Mouse (Mus musculus) forebrain, embryonic 13.5 days (tissue): ENCODE results near the gene Npas3. TPM values are rescaled to one million over a fixed set of nuclear protein-coding genes. Genes with fewer than 3 reads are reported as not detected.
A peak's percentile ranks its signal among the peaks of the same experiment; 100 is the strongest.

Experiments
- ATAC-seq: fragments of 200-750 bp; cut with Nextera tagmentation; 2 replicates; pipeline ENCODE4 v1.8.0; 2017
- H3K27ac ChIP-seq: fragments of 300-500 bp; sonication (generic); 2 replicates; pipeline ENCODE4 v1.5.1; 2015; ENCODE audit warnings: inconsistent platforms, mild to moderate bottlenecking, moderate library complexity
- H3K27me3 ChIP-seq: fragments of 300-500 bp; sonication (generic); 2 replicates; pipeline ENCODE4 v1.6.1; 2015; ENCODE audit warnings: mild to moderate bottlenecking, inconsistent platforms
- H3K36me3 ChIP-seq: fragments of 300-500 bp; sonication (generic); 2 replicates; pipeline ENCODE4 v1.6.1; 2015; ENCODE audit warnings: mild to moderate bottlenecking, inconsistent platforms; ENCODE audit not compliant: poor library complexity, severe bottlenecking
- H3K4me1 ChIP-seq: fragments of 300-500 bp; sonication (generic); 2 replicates; pipeline ENCODE4 v1.6.1; 2015; ENCODE audit warnings: inconsistent platforms
- H3K4me2 ChIP-seq: fragments of 300-500 bp; sonication (generic); 2 replicates; pipeline ENCODE4 v1.6.1; 2015; ENCODE audit warnings: inconsistent platforms, mild to moderate bottlenecking, moderate library complexity
- H3K4me3 ChIP-seq: fragments of 300-500 bp; sonication (generic); 2 replicates; pipeline ENCODE4 v1.5.1; 2015; ENCODE audit warnings: mild to moderate bottlenecking, inconsistent platforms
- H3K9ac ChIP-seq: fragments of 300-500 bp; sonication (generic); 2 replicates; pipeline ENCODE4 v1.6.1; 2015; ENCODE audit warnings: mild to moderate bottlenecking, inconsistent platforms
- H3K9me3 ChIP-seq: fragments of 300-500 bp; sonication (generic); replicated peaks from 2 replicates; pipeline ENCODE4 v1.6.1; 2016; ENCODE audit warnings: inconsistent platforms
- WGBS: fragments of 180-500 bp; shearing (Covaris S2); methylation state at CpG from one replicate; pipeline ENCODE4 v1.1.7; 2015; 5-methylcytosine and 5-hydroxymethylcytosine counted together
- polyA plus RNA-seq: library from polyadenylated mRNA; unstranded; fragments of >200 nt; fragmentation: Nextera tagmentation; extraction: Ambion mirVana; gene quantifications from 2 replicates; pipeline ENCODE4 v1.2.1, GENCODE M21; 2015

Npas3 gene
- polyA plus RNA-seq, 1 experiment from 2014 or later = 16.8 TPM

- H3K36me3 ChIP-seq = peaks cover 10% of the 10 kb centered on the region; the same call in 1 of the 2 replicates
- H3K4me2 ChIP-seq = peak overlapping the region; percentile 70
- H3K9ac ChIP-seq = peak overlapping the region; percentile 63
- H3K9me3 ChIP-seq = no peaks in the 10 kb centered on the region
- ATAC-seq = peak; percentile 69
- H3K4me3 ChIP-seq = peak overlapping the region; percentile 42
- 10% methylated on average over 82 of the region's 84 CpGs for WGBS
- peaks cover 31% of the 10 kb centered on the region for H3K27me3 ChIP-seq
- no peak overlapping the region for H3K27ac ChIP-seq
- H3K4me1 ChIP-seq = peaks cover 18% of the 10 kb centered on the region
These were observed 819.6 kb downstream of the Npas3 start for GRCm38 (mm10) chr12:54067886-54068756.

GRCm38 (mm10) chr12:54068757-54069146 lies 820.3 kb downstream of the Npas3 start:
- Histone ChIP-seq H3K4me3 (peak overlapping the region; percentile 42; the same call in 1 of the 2 replicates), H3K4me2 (peak overlapping the region; percentile 70), H3K36me3 (peaks cover 10% of the 10 kb centered on the region; the same call in 1 of the 2 replicates), H3K27ac (no peak overlapping the region), H3K9ac (no peak overlapping the region), H3K27me3 (peaks cover 31% of the 10 kb centered on the region), H3K9me3 (no peaks in the 10 kb centered on the region), H3K4me1 (peaks cover 18% of the 10 kb centered on the region)
- 79% methylated on average over 27 of the region's 27 CpGs for WGBS
- ATAC-seq = 0 out of 2 replicates have a peak, but pooled peaks have one; percentile 14

DNA sequence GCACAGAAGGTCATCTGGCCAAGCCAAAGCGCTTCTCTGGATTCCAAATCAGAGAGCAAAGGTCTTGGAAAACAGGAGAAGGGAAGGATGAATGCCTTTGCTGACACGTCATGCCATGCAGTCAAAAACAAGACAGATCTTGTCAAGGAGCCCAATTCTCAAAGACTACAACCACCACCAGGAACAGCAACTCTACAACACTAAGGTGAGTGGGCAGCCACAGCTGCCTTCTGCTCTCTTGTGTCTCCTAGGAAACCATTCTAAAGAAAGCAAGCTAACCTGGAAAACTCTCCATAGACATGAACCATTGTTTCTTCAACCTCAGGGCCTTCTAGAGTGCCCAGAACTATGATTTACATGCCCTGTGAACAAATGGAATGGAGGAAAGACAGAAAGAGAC lies 825.5 kb downstream of the Npas3 start:
- WGBS = 96% methylated on average over 2 of the region's 2 CpGs
- Histone ChIP-seq H3K9ac (no peak overlapping the region), H3K4me3 (no peak overlapping the region), H3K4me1 (no peaks in the 10 kb centered on the region), H3K36me3 (peaks cover 3% of the 10 kb centered on the region; the same call in 1 of the 2 replicates), H3K9me3 (no peaks in the 10 kb centered on the region), H3K27me3 (peaks cover 1% of the 10 kb centered on the region), H3K27ac (no peak overlapping the region), H3K4me2 (no peak overlapping the region)
- no peak for ATAC-seq

DNA sequence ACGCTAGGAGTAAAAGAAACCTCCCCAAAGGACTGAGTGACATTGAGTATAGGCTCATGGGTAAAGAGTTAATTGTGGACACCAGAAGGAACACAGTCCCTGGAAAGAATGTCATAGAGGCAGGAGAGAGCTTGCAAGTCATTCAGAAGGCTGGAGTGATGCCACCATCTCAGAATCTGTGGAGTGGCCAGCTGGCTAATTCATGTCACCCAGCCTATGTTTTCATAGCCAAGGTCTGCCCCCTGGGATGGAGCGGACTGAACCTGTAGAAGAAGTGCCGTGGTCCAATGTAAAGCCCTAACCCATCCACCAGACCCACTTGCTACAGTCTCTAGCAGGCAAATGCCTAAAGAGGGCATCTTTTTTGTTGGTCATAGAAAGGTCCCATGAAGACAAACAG lies 832.5 kb downstream of the Npas3 start:
- Histone ChIP-seq H3K27me3 (no peaks in the 10 kb centered on the region), H3K4me2 (no peak overlapping the region), H3K27ac (no peak overlapping the region), H3K36me3 (no peaks in the 10 kb centered on the region), H3K9ac (no peak overlapping the region), H3K4me3 (no peak overlapping the region), H3K4me1 (no peaks in the 10 kb centered on the region), H3K9me3 (no peaks in the 10 kb centered on the region)
- ATAC-seq = no peak
- WGBS = 97% methylated on average over 3 of the region's 3 CpGs

DNA sequence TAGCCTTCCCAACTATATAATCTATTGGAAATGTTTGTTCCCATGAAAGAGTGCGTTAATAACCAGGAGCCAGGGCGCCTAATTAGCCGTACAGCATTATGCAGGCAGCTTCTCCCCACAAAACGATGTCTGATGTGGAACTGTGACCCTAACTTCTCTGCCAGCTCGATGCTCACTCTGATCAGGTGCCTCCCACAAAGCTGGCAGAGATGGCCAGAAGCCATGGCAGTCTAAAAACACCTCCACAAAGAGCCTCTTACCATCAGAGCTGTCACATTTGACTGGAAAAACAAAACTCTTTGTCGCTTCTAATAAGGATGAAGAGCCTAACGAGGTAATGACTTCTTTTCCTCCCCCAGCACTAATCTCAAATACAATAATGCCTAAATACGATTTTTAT lies 845.3 kb downstream of the Npas3 start:
- H3K27me3 ChIP-seq = no peaks in the 10 kb centered on the region
- H3K9me3 ChIP-seq = 0 out of 2 replicates have a peak, but pooled peaks cover 5% of the 10 kb centered on the region
- no peak overlapping the region for H3K27ac ChIP-seq
- H3K4me2 ChIP-seq = no peak overlapping the region
- no peak overlapping the region for H3K9ac ChIP-seq
- no peaks in the 10 kb centered on the region for H3K36me3 ChIP-seq
- WGBS = 31% methylated on average over 8 of the region's 8 CpGs
- H3K4me1 ChIP-seq = peaks cover 18% of the 10 kb centered on the region
- no peak overlapping the region for H3K4me3 ChIP-seq
- 0 out of 2 replicates have a peak, but pooled peaks have one; percentile 36 for ATAC-seq

DNA sequence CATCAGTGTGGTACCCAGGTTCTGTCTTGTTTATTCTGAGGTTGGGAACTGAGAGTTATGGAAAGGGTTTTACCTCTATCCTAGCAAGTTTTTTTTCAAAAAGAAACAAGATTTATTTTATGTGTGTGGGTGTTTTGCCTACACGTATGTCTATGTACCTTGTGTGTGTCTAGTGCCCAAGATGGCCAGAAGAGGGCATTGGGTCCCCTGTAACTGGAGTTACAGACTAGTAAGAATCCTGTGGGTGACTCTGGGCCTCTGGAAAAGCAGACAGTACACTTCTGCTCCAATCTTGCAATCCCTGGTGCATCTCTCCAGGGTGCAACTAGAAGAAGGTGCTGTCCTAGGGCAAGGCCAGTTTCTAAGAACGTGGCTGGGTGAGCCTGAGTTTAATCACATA lies 848.0 kb downstream of the Npas3 start:
- no peak overlapping the region for H3K4me2 ChIP-seq
- H3K4me1 ChIP-seq = peaks cover 18% of the 10 kb centered on the region
- no peaks in the 10 kb centered on the region for H3K27me3 ChIP-seq
- WGBS = 81% methylated on average over 2 of the region's 2 CpGs
- H3K9me3 ChIP-seq = no peaks in the 10 kb centered on the region
- H3K36me3 ChIP-seq = no peaks in the 10 kb centered on the region
- no peak overlapping the region for H3K27ac ChIP-seq
- no peak overlapping the region for H3K4me3 ChIP-seq
- ATAC-seq = no peak
- H3K9ac ChIP-seq = no peak overlapping the region

DNA sequence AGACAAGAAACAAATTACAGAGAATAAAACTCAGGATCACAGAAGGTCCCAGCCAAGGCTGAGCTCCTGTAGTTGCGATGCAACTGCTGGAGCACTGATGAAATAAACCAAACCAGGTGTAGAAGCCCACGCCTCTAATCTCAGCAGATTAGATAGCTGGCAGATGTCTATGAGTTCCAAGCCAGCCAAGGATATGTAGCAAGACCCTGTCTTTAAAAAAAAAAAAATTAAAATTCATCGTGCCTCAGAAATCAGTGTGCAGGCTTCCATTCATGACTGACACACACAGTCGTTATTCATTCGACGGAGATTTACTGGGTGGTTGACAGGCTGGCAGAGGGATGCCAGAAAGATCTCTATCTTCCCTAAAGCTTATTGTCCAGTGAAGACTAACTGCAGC lies 849.7 kb downstream of the Npas3 start:
- Histone ChIP-seq H3K4me3 (no peak overlapping the region), H3K4me2 (no peak overlapping the region), H3K27me3 (no peaks in the 10 kb centered on the region), H3K9ac (no peak overlapping the region), H3K9me3 (no peaks in the 10 kb centered on the region), H3K4me1 (peaks cover 18% of the 10 kb centered on the region), H3K36me3 (no peaks in the 10 kb centered on the region), H3K27ac (no peak overlapping the region)
- no peak for ATAC-seq
- WGBS = 74% methylated on average over 6 of the region's 6 CpGs

GRCm38 (mm10) chr12:54098785-54099184 lies 850.3 kb downstream of the Npas3 start:
- Histone ChIP-seq H3K27me3 (no peaks in the 10 kb centered on the region), H3K4me2 (no peak overlapping the region), H3K4me1 (peaks cover 14% of the 10 kb centered on the region), H3K27ac (no peak overlapping the region), H3K9ac (no peak overlapping the region), H3K4me3 (no peak overlapping the region), H3K9me3 (no peaks in the 10 kb centered on the region), H3K36me3 (no peaks in the 10 kb centered on the region)
- 11% methylated on average over 6 of the region's 6 CpGs for WGBS
- ATAC-seq = 0 out of 2 replicates have a peak, but pooled peaks have one; percentile 43

DNA sequence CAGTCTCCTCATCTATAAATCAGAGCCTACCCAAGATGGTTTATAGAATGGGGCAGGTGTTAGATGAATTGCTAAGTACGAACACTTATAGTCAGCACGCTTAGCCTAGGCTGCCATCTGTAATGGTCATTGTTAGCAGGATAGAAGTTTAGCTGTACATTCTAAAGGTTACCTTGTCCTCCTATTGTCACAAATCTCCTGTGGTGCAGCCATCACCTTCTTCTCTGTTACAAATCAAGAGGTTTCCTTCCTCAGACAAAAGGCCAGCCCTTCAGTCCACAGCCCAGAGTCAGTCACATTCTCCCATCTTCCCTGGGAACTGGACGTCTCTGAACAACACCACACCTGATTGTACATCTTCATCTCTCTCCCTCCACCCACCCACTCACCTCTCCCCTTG lies 851.0 kb downstream of the Npas3 start:
- Histone ChIP-seq H3K4me2 (no peak overlapping the region), H3K36me3 (no peaks in the 10 kb centered on the region), H3K27me3 (no peaks in the 10 kb centered on the region), H3K9me3 (no peaks in the 10 kb centered on the region), H3K9ac (no peak overlapping the region), H3K4me1 (peaks cover 7% of the 10 kb centered on the region), H3K27ac (no peak overlapping the region), H3K4me3 (no peak overlapping the region)
- no peak for ATAC-seq
- WGBS = 94% methylated on average over 3 of the region's 3 CpGs

DNA sequence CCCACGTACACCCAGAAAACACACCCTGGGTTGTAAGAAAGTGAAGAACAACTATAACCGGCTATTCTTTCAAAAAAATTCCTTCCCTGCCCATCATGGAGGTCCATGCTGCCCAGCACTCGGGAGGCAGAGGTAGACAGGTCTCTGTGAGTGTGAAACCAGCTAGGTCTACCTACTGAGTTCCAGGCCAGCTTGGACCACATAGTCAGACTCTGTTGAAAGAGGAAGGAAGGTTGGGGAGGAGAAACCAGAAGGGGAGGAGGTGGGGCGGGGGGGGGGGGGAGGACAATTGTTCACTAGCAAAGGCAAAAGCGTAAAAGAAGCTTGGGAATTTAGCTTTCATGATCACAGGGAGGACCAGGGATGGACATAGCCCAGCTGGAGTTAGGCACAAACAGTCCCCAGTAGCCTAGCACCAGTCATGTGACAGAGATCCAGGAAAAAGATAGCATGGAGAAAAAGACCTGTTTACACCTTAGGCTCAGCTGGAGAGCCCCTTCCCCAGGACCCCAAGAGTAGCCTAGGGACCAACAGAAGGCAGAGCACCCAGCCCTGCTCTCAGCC lies 852.9 kb downstream of the Npas3 start:
- no peaks in the 10 kb centered on the region for H3K9me3 ChIP-seq
- ATAC-seq = no peak

GRCm38 (mm10) chr12:54102500-54102899 lies 854.0 kb downstream of the Npas3 start:
- no peaks in the 10 kb centered on the region for H3K4me1 ChIP-seq
- H3K4me3 ChIP-seq = no peak overlapping the region
- H3K9me3 ChIP-seq = no peaks in the 10 kb centered on the region
- 79% methylated on average over 6 of the region's 6 CpGs for WGBS
- H3K27ac ChIP-seq = no peak overlapping the region
- H3K4me2 ChIP-seq = no peak overlapping the region
- no peak overlapping the region for H3K9ac ChIP-seq
- no peak for ATAC-seq
- H3K27me3 ChIP-seq = no peaks in the 10 kb centered on the region
- H3K36me3 ChIP-seq = no peaks in the 10 kb centered on the region

More for the DNA sequence above, 852.9 kb downstream of the Npas3 start:
- H3K36me3 ChIP-seq = no peaks in the 10 kb centered on the region
- no peak overlapping the region for H3K4me2 ChIP-seq
- H3K27ac ChIP-seq = no peak overlapping the region
- 75% methylated on average over 4 of the region's 5 CpGs for WGBS
- no peak overlapping the region for H3K9ac ChIP-seq
- H3K4me1 ChIP-seq = no peaks in the 10 kb centered on the region
- no peak overlapping the region for H3K4me3 ChIP-seq
- H3K27me3 ChIP-seq = no peaks in the 10 kb centered on the region

DNA sequence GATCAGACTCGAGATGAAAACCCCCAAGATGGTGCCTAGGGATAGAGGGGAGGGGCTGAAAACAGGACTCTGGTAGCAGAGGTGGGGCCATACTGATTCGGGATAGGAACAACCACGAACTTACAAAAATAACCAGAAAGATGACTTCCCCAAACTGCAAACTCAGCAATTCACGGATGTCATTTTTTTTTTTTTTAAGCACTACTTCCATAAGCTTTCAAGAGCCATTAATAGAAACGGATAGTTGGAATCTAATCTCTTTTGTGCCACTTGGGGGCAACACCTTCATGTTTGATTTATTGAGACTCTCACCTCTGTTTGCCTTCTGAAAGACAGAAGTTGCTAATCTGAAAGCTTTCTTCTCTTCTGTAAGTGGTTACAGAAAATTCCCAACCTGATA lies 857.1 kb downstream of the Npas3 start:
- Histone ChIP-seq H3K27me3 (no peaks in the 10 kb centered on the region), H3K4me3 (no peak overlapping the region), H3K36me3 (no peaks in the 10 kb centered on the region), H3K9ac (no peak overlapping the region), H3K27ac (no peak overlapping the region), H3K4me2 (no peak overlapping the region), H3K9me3 (no peaks in the 10 kb centered on the region), H3K4me1 (no peaks in the 10 kb centered on the region)
- WGBS = 74% methylated on average over 5 of the region's 5 CpGs
- ATAC-seq = no peak
